Mouse (Mus musculus) granulocyte monocyte progenitor cell, adult 5-6 weeks (primary cell): ENCODE results near the gene Mtfr2. TPM values are rescaled to one million over a fixed set of nuclear protein-coding genes. Genes with fewer than 3 reads are reported as not detected.

Experiments used
- ATAC-seq: replicated peaks from 2 replicates; pipeline ENCODE4 v1.8.0; 2016; ENCODE audit warnings: mild to moderate bottlenecking, moderate TSS enrichment, inconsistent platforms; ENCODE audit not compliant: poor library complexity, severe bottlenecking
- total RNA-seq, 2 experiments: library from RNA; stranded (forward) in 1 of 2; stranded (reverse) in 1 of 2; fragments of 200-712, 200-1000 nt in 1 of 2; fragments of >200 nt in 1 of 2; fragmentation: Nextera tagmentation in 1 of 2; gene quantifications; 2 replicates each; pipeline ENCODE4 v1.2.3; 2014 to 2017

Mtfr2 gene
- total RNA-seq, 2 experiments from 2014 or later, result 26.9 to 56.1 TPM

GRCm38 (mm10) chr10:20377621-20378020 is 30.1 kb downstream of the Mtfr2 start:
- ATAC-seq, result no peak

GRCm38 (mm10) chr10:20379071-20379735 is 31.6 kb downstream of the Mtfr2 start:
- ATAC-seq, result no peak

- no peak for ATAC-seq
Observed at GRCm38 (mm10) chr10:20380798-20381197, 33.2 kb downstream of the Mtfr2 start.

GRCm38 (mm10) chr10:20381352-20381751 is 33.8 kb downstream of the Mtfr2 start:
- peak; percentile 69 for ATAC-seq

GRCm38 (mm10) chr10:20382807-20383419 is 35.3 kb downstream of the Mtfr2 start:
- no peak for ATAC-seq

- ATAC-seq, result peak; percentile 61
Observed at GRCm38 (mm10) chr10:20390568-20390967, 43.0 kb downstream of the Mtfr2 start.

- ATAC-seq, result no peak
Observed at GRCm38 (mm10) chr10:20394815-20395214, 47.2 kb downstream of the Mtfr2 start.

- no peak for ATAC-seq
Observed at GRCm38 (mm10) chr10:20395778-20396177, 48.2 kb downstream of the Mtfr2 start.

- peak; percentile 72; the same call in 1 of the 2 replicates for ATAC-seq
Observed at GRCm38 (mm10) chr10:20398224-20398623, 50.7 kb downstream of the Mtfr2 start.

GRCm38 (mm10) chr10:20398641-20399390 is 51.2 kb downstream of the Mtfr2 start:
- ATAC-seq, result no peak

- ATAC-seq, result no peak
Observed at GRCm38 (mm10) chr10:20400406-20400805, 52.8 kb downstream of the Mtfr2 start.

- ATAC-seq, result no peak
Observed at GRCm38 (mm10) chr10:20402941-20403340, 55.4 kb downstream of the Mtfr2 start.

- peak; percentile 63 for ATAC-seq
Observed at GRCm38 (mm10) chr10:20405471-20405870, 57.9 kb downstream of the Mtfr2 start.

GRCm38 (mm10) chr10:20408336-20408735 is 60.8 kb downstream of the Mtfr2 start:
- no peak for ATAC-seq

GRCm38 (mm10) chr10:20409181-20409580 is 61.6 kb downstream of the Mtfr2 start:
- ATAC-seq, result no peak

Other genes starting within 250 kb of the Mtfr2 start
- 19.0 and 22.6 TPM in 2 replicates for gene Map7, start 199.3 kb upstream of the Mtfr2 start, total RNA-seq (2014; fragmentation: Nextera tagmentation)
- 18.3 and 22.4 TPM in 2 replicates for gene Map7, start 199.3 kb upstream of the Mtfr2 start, total RNA-seq (2017)
- gene Bclaf1, start 35.3 kb upstream of the Mtfr2 start, total RNA-seq (2014; fragmentation: Nextera tagmentation), result 214 and 221 TPM in 2 replicates
- gene Bclaf1, start 35.3 kb upstream of the Mtfr2 start, total RNA-seq (2017), result 477 and 505 TPM in 2 replicates